Mouse (Mus musculus) heart, adult 2 months (tissue): ENCODE results near the gene Ddit4. TPM values are rescaled to one million over a fixed set of nuclear protein-coding genes. Genes with fewer than 3 reads are reported as not detected.

Experiments
- DNase-seq, 2 experiments: peaks; one replicate each; pipeline ENCODE4 v3.0.0; 2021
- H3K27ac ChIP-seq: fragments of 200-600 bp; 2 replicates; pipeline ENCODE4 v1.8.1; 2022
- H3K27me3 ChIP-seq: fragments of 200-500 bp; 2 replicates; pipeline ENCODE4 v1.6.1; 2012; ENCODE audit warnings: mild to moderate bottlenecking, low read length, inconsistent platforms, mixed read lengths; ENCODE audit not compliant: control insufficient read depth, insufficient read depth
- H3K36me3 ChIP-seq: fragments of 200-500 bp; 2 replicates; pipeline ENCODE4 v1.6.1; 2012; ENCODE audit warnings: low read length, inconsistent platforms; ENCODE audit not compliant: control insufficient read depth, insufficient read depth
- H3K4me1 ChIP-seq: fragments of 200-500 bp; 2 replicates; pipeline ENCODE4 v1.6.1; 2011; ENCODE audit warnings: low read length; ENCODE audit not compliant: control insufficient read depth, insufficient read depth
- H3K4me3 ChIP-seq: fragments of 200-600 bp; 2 replicates; pipeline ENCODE4 v1.8.1; 2022
- H3K79me2 ChIP-seq: fragments of 200-500 bp; replicated peaks from 2 replicates; pipeline ENCODE4 v1.6.1; 2012; ENCODE audit warnings: mild to moderate bottlenecking, inconsistent platforms, low read length, moderate library complexity, mixed read lengths; ENCODE audit not compliant: control insufficient read depth, insufficient read depth
- H3K9ac ChIP-seq: fragments of 200-500 bp; 2 replicates; pipeline ENCODE4 v1.6.1; 2012; ENCODE audit warnings: low read depth, mild to moderate bottlenecking, control low read depth, inconsistent platforms, low read length, mixed read lengths
- CTCF ChIP-seq: fragments of 200-600 bp; IDR thresholded peaks from 2 replicates; pipeline ENCODE4 v1.8.1; 2022; ENCODE audit warnings: antibody characterized with exemption, mild to moderate bottlenecking, moderate library complexity
- EP300 ChIP-seq: fragments of 200-500 bp; IDR thresholded peaks from 2 replicates; pipeline ENCODE4 v1.6.1; 2011; ENCODE audit warnings: low read depth, low read length, control low read depth; ENCODE audit not compliant: insufficient read depth
- POLR2A ChIP-seq: fragments of 200-500 bp; IDR thresholded peaks from 2 replicates; pipeline ENCODE4 v1.6.1; 2011; ENCODE audit warnings: mild to moderate bottlenecking, low read depth, low read length, control low read depth; ENCODE audit not compliant: insufficient read depth
- WGBS: fragments of 180-500 bp; shearing (Covaris S2); methylation state at CpG from one replicate; pipeline ENCODE4 v1.1.7; 2018; 5-methylcytosine and 5-hydroxymethylcytosine counted together
- intact Hi-C: fragments of 180-260 bp; cut with DNase I; formaldehyde crosslinking; loops from one replicate; pipeline ENCODE4 v1.15.1; 2025
- polyA plus RNA-seq: library from polyadenylated mRNA; depleted of rRNA; stranded (reverse); fragments of >200 nt; gene quantifications from 2 replicates; pipeline ENCODE4 v1.2.3, GENCODE M21; 2012
- total RNA-seq, 2 experiments: library from RNA; stranded (reverse); gene quantifications; 2 replicates each; pipeline ENCODE4 v1.2.3; 2021

The Ddit4 gene
- total and polyA plus RNA-seq, 3 experiments = 55.5 to 219 (median 70.7) TPM

- H3K36me3 ChIP-seq = no peaks in the 10 kb centered on the region; the same call in 1 of the 2 replicates
- peak in 1 of 2 experiments; percentile 10 for DNase-seq
- H3K79me2 ChIP-seq = no peaks in the 10 kb centered on the region
- peak overlapping the region; percentile 42 for H3K9ac ChIP-seq
- intact Hi-C loops = loop anchor here (1.0 kb wide), 1 partner anchor 65 kb away; no protein-coding TSS in a partner anchor
- H3K27me3 ChIP-seq = no peaks in the 10 kb centered on the region
- TF ChIP-seq POLR2A (no peak), EP300 (no peak), CTCF (no peak)
- H3K4me1 ChIP-seq = peaks cover 24% of the 10 kb centered on the region
- no peak overlapping the region for H3K4me3 ChIP-seq
- 26% methylated on average over 7 of the region's 7 CpGs for WGBS
- H3K27ac ChIP-seq = peak overlapping the region; percentile 67
Measured at GRCm38 (mm10) chr10:59908776-59909315, 42.8 kb downstream of the Ddit4 start.

GRCm38 (mm10) chr10:59907695-59908299, 43.8 kb downstream of the Ddit4 start:
- WGBS = 15% methylated on average over 7 of the region's 7 CpGs
- intact Hi-C loops = no loop called here
- Histone ChIP-seq H3K27ac (peak overlapping the region; percentile 67), H3K4me3 (no peak overlapping the region), H3K9ac (peak overlapping the region; percentile 32; the same call in 1 of the 2 replicates), H3K4me1 (peaks cover 27% of the 10 kb centered on the region), H3K79me2 (no peaks in the 10 kb centered on the region), H3K27me3 (no peaks in the 10 kb centered on the region), H3K36me3 (no peaks in the 10 kb centered on the region; the same call in 1 of the 2 replicates)
- peak; percentile 57 to 58 for DNase-seq
- TF ChIP-seq CTCF (no peak), EP300 (no peak), POLR2A (no peak)

- peaks cover 27% of the 10 kb centered on the region for H3K4me1 ChIP-seq
Measured at GRCm38 (mm10) chr10:59907080-59907609, 44.5 kb downstream of the Ddit4 start.

GRCm38 (mm10) chr10:59903170-59903569, 48.5 kb downstream of the Ddit4 start:
- intact Hi-C loops = no loop called here
- Histone ChIP-seq H3K79me2 (no peaks in the 10 kb centered on the region), H3K9ac (no peak overlapping the region; the same call in 1 of the 2 replicates), H3K27me3 (no peaks in the 10 kb centered on the region), H3K36me3 (no peaks in the 10 kb centered on the region; the same call in 1 of the 2 replicates), H3K4me1 (peaks cover 15% of the 10 kb centered on the region), H3K27ac (peak overlapping the region; percentile 50), H3K4me3 (no peak overlapping the region)
- TF ChIP-seq CTCF (no peak), EP300 (no peak), POLR2A (no peak)
- 50% methylated on average over 7 of the region's 7 CpGs for WGBS
- peak in 1 of 2 experiments; percentile 40 for DNase-seq

More at GRCm38 (mm10) chr10:59907080-59907609, 44.5 kb downstream of the Ddit4 start:
- Histone ChIP-seq H3K79me2 (no peaks in the 10 kb centered on the region), H3K27ac (peak overlapping the region; percentile 15; the same call in 1 of the 2 replicates), H3K27me3 (no peaks in the 10 kb centered on the region), H3K4me3 (no peak overlapping the region), H3K9ac (0 out of 2 replicates have a peak overlapping the region, but pooled peaks have one; percentile 5), H3K36me3 (no peaks in the 10 kb centered on the region; the same call in 1 of the 2 replicates)
- no peak for DNase-seq
- TF ChIP-seq POLR2A (no peak), EP300 (no peak), CTCF (no peak)
- intact Hi-C loops = no loop called here
- 84% methylated on average over 3 of the region's 3 CpGs for WGBS

GRCm38 (mm10) chr10:59902606-59902990, 49.0 kb downstream of the Ddit4 start:
- H3K27ac ChIP-seq = peak overlapping the region; percentile 50
- no peaks in the 10 kb centered on the region for H3K27me3 ChIP-seq
- intact Hi-C loops = no loop called here
- no peak overlapping the region for H3K4me3 ChIP-seq
- H3K4me1 ChIP-seq = peaks cover 14% of the 10 kb centered on the region
- WGBS = 68% methylated on average over 8 of the region's 8 CpGs
- H3K9ac ChIP-seq = no peak overlapping the region
- H3K79me2 ChIP-seq = no peaks in the 10 kb centered on the region
- no peak for DNase-seq
- no peak for TF ChIP-seq POLR2A
- no peak for TF ChIP-seq CTCF
- TF ChIP-seq EP300 = no peak
- H3K36me3 ChIP-seq = no peaks in the 10 kb centered on the region; the same call in 1 of the 2 replicates
